Comparison of ENCODE assay signal across 12 mouse cellular contexts in the genomic region with DNA sequence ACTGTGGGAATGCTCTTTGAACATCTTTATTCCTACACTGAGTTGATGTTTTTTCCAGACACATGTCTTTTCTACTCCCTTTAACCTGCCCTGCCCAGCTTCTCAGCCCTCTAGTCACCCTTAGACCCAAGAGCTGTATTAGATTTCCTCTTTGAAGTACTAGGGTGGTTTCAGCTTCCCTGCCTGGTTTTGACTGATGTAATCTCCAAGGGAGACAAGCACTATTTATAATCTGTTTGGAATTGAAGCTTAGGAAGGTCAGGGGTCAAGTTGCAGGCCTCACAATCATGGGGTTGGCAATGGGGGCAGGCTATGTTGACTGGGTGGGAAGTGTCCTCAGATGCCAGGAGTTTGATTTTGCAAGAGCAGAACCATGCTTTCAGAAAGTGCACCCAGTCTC.
DNase-seq lines count a peak whose midpoint lies in the region; ATAC-seq lines count a peak whose summit lies in the region.
"Had no signal": no experiment of that assay in that cellular context is flagged by ENCODE, and none has a peak within 500 bp of the region (broad histone marks: within the 10 kb centered on the region; RNA-seq: fewer than 3 reads in every experiment).

No protein-coding gene starts in this region.

- H3K36me3 ChIP-seq in kidney, embryonic 15.5 days: no peaks in the 10 kb centered on the region
- H3K36me3 ChIP-seq in midbrain, embryonic 13.5 days: no peaks in the 10 kb centered on the region
- H3K36me3 ChIP-seq: forebrain, embryonic 12.5 days had no signal

- peak; percentile 90 for ATAC-seq in kidney, embryonic 15.5 days (replicated peaks; ENCODE audit: low FRiP score)
- no peak for ATAC-seq in midbrain, embryonic 13.5 days
- ATAC-seq: hindbrain, postnatal 0 days; liver, postnatal 0 days had no signal

- no peak overlapping the region for H3K27ac ChIP-seq in kidney, embryonic 15.5 days
- H3K27ac ChIP-seq in midbrain, embryonic 13.5 days: no peak overlapping the region
- H3K27ac ChIP-seq: forebrain, embryonic 12.5 days; heart, adult 2 months; hindbrain, postnatal 0 days had no signal

- no peak overlapping the region for H3K9ac ChIP-seq in kidney, embryonic 15.5 days
- no peak overlapping the region for H3K9ac ChIP-seq in midbrain, embryonic 13.5 days (replicated peaks)
- H3K9ac ChIP-seq: forebrain, embryonic 12.5 days; liver, postnatal 0 days had no signal

- H3K4me2 ChIP-seq in kidney, embryonic 15.5 days: no peak overlapping the region
- H3K4me2 ChIP-seq in midbrain, embryonic 13.5 days (replicated peaks): no peak overlapping the region
- H3K4me2 ChIP-seq: forebrain, embryonic 12.5 days had no signal

- H3K9me3 ChIP-seq in kidney, embryonic 15.5 days (replicated peaks): no peaks in the 10 kb centered on the region
- no peaks in the 10 kb centered on the region for H3K9me3 ChIP-seq in midbrain, embryonic 13.5 days
- H3K9me3 ChIP-seq: forebrain, embryonic 12.5 days had no signal

- DNase-seq in kidney, postnatal 36 days: no peak
- peak; percentile 37 for DNase-seq in embryo, embryonic 11 days
- DNase-seq in gastrocnemius, postnatal 25 days: peak; percentile 22
- DNase-seq in mesoderm, embryonic 11.5 days (ENCODE audit: low read depth, low spot score): peak; percentile 56
- no peak for DNase-seq in layer of hippocampus, adult 8-10 months (ENCODE audit: low spot score in 2 of 2)
- DNase-seq: left cerebral cortex, postnatal 4 days; liver, postnatal 0 days had no signal

- H3K4me3 ChIP-seq in kidney, embryonic 15.5 days (replicated peaks): no peak overlapping the region
- H3K4me3 ChIP-seq in midbrain, embryonic 13.5 days (replicated peaks): no peak overlapping the region
- H3K4me3 ChIP-seq: forebrain, embryonic 12.5 days; heart, adult 2 months had no signal

- H3K27me3 ChIP-seq in kidney, embryonic 15.5 days: no peaks in the 10 kb centered on the region
- no peaks in the 10 kb centered on the region for H3K27me3 ChIP-seq in midbrain, embryonic 13.5 days
- H3K27me3 ChIP-seq: forebrain, embryonic 12.5 days had no signal

- H3K4me1 ChIP-seq in kidney, embryonic 15.5 days: no peaks in the 10 kb centered on the region
- no peaks in the 10 kb centered on the region for H3K4me1 ChIP-seq in midbrain, embryonic 13.5 days (replicated peaks)

Comparison
In these comparisons a context has a peak if more than half of its experiments do, and no peak if none do; other contexts are left out.
1. DNase-seq: peak in embryo, embryonic 11 days (single experiment), gastrocnemius, postnatal 25 days (single experiment) and mesoderm, embryonic 11.5 days (single experiment); none in kidney, postnatal 36 days (0 of 2) and layer of hippocampus, adult 8-10 months (0 of 2).